Mouse (Mus musculus) E14TG2a.4 (cell line): ENCODE measurements around the gene Dusp14.

Experiments used
- H3K27me3 ChIP-seq: 2 replicates; pipeline ENCODE4 v1.6.1; 2014; ENCODE audit warnings: low read length, control low read depth; ENCODE audit not compliant: insufficient read depth
- H3K36me3 ChIP-seq: 2 replicates; pipeline ENCODE4 v1.6.1; 2014; ENCODE audit warnings: low read length, control low read depth; ENCODE audit not compliant: insufficient read depth
- H3K4me1 ChIP-seq: replicated peaks from 2 replicates; pipeline ENCODE4 v1.6.1; 2014; ENCODE audit warnings: low read depth, low read length, control low read depth
- H3K4me3 ChIP-seq: replicated peaks from 2 replicates; pipeline ENCODE4 v1.5.1; 2014; ENCODE audit warnings: mild to moderate bottlenecking, low read length
- H3K9me3 ChIP-seq: 2 replicates; pipeline ENCODE4 v1.6.1; 2014; ENCODE audit warnings: low read length, control low read depth
- CTCF ChIP-seq: conservative IDR thresholded peaks from 2 replicates; pipeline ENCODE4 v1.5.1; 2014; ENCODE audit warnings: low read length
- NANOG ChIP-seq: IDR thresholded peaks from 2 replicates; pipeline ENCODE4 v1.6.1; 2014; ENCODE audit warnings: borderline replicate concordance, low read length, mixed read lengths
- POU5F1 ChIP-seq: IDR thresholded peaks from 2 replicates; pipeline ENCODE4 v1.6.1; 2014; ENCODE audit warnings: low read length, borderline replicate concordance

Gene Dusp14

GRCm38 (mm10) chr11:84016810-84017508 lies 52.1 kb downstream of the Dusp14 start:
- no peaks in the 10 kb centered on the region for H3K27me3 ChIP-seq
- TF ChIP-seq CTCF, result no peak
- TF ChIP-seq POU5F1, result no peak
- no peak for TF ChIP-seq NANOG
- no peaks in the 10 kb centered on the region for H3K9me3 ChIP-seq
- peaks cover 41% of the 10 kb centered on the region for H3K36me3 ChIP-seq
- no peaks in the 10 kb centered on the region for H3K4me1 ChIP-seq
- H3K4me3 ChIP-seq, result no peak overlapping the region

GRCm38 (mm10) chr11:84016147-84016809 lies 52.8 kb downstream of the Dusp14 start:
- Histone ChIP-seq H3K36me3 (peaks cover 35% of the 10 kb centered on the region), H3K9me3 (no peaks in the 10 kb centered on the region), H3K4me3 (no peak overlapping the region), H3K27me3 (no peaks in the 10 kb centered on the region), H3K4me1 (peaks cover 6% of the 10 kb centered on the region)
- no peak for TF ChIP-seq POU5F1
- TF ChIP-seq CTCF, result no peak
- TF ChIP-seq NANOG, result no peak

- peaks cover 16% of the 10 kb centered on the region for H3K4me1 ChIP-seq
- no peak for TF ChIP-seq CTCF
- no peak for TF ChIP-seq POU5F1
- no peak for TF ChIP-seq NANOG
Measured at GRCm38 (mm10) chr11:84013105-84013504, 56.0 kb downstream of the Dusp14 start.

GRCm38 (mm10) chr11:84011576-84011975 lies 57.5 kb downstream of the Dusp14 start:
- Histone ChIP-seq H3K9me3 (no peaks in the 10 kb centered on the region), H3K27me3 (no peaks in the 10 kb centered on the region), H3K4me1 (peaks cover 16% of the 10 kb centered on the region), H3K36me3 (peaks cover 35% of the 10 kb centered on the region), H3K4me3 (no peak overlapping the region)
- TF ChIP-seq CTCF (no peak), NANOG (no peak), POU5F1 (no peak)

More at GRCm38 (mm10) chr11:84013105-84013504, 56.0 kb downstream of the Dusp14 start:
- Histone ChIP-seq H3K4me3 (no peak overlapping the region), H3K36me3 (peaks cover 33% of the 10 kb centered on the region), H3K9me3 (no peaks in the 10 kb centered on the region), H3K27me3 (no peaks in the 10 kb centered on the region)

- Histone ChIP-seq H3K4me1 (peaks cover 16% of the 10 kb centered on the region), H3K4me3 (no peak overlapping the region), H3K9me3 (no peaks in the 10 kb centered on the region), H3K36me3 (peaks cover 35% of the 10 kb centered on the region), H3K27me3 (no peaks in the 10 kb centered on the region)
- TF ChIP-seq CTCF, result no peak
- TF ChIP-seq POU5F1, result no peak
- no peak for TF ChIP-seq NANOG
Measured at GRCm38 (mm10) chr11:84011050-84011449, 58.0 kb downstream of the Dusp14 start.

- TF ChIP-seq POU5F1, result no peak
- peaks cover 35% of the 10 kb centered on the region for H3K36me3 ChIP-seq
- H3K4me1 ChIP-seq, result peaks cover 16% of the 10 kb centered on the region
Measured at GRCm38 (mm10) chr11:84010411-84010810, 58.6 kb downstream of the Dusp14 start.

GRCm38 (mm10) chr11:84009001-84009400 lies 60.1 kb downstream of the Dusp14 start:
- peaks cover 16% of the 10 kb centered on the region for H3K4me1 ChIP-seq
- H3K27me3 ChIP-seq, result no peaks in the 10 kb centered on the region
- peaks cover 39% of the 10 kb centered on the region for H3K36me3 ChIP-seq
- H3K4me3 ChIP-seq, result no peak overlapping the region
- no peaks in the 10 kb centered on the region for H3K9me3 ChIP-seq
- no peak for TF ChIP-seq POU5F1
- no peak; the same call in 1 of the 2 replicates for TF ChIP-seq CTCF
- no peak for TF ChIP-seq NANOG

More at GRCm38 (mm10) chr11:84010411-84010810, 58.6 kb downstream of the Dusp14 start:
- Histone ChIP-seq H3K4me3 (no peak overlapping the region), H3K27me3 (no peaks in the 10 kb centered on the region), H3K9me3 (no peaks in the 10 kb centered on the region)

GRCm38 (mm10) chr11:84003986-84004385 lies 65.1 kb downstream of the Dusp14 start:
- TF ChIP-seq POU5F1, result no peak
- TF ChIP-seq NANOG, result no peak
- TF ChIP-seq CTCF, result no peak
- H3K4me3 ChIP-seq, result no peak overlapping the region
- H3K27me3 ChIP-seq, result no peaks in the 10 kb centered on the region
- H3K9me3 ChIP-seq, result no peaks in the 10 kb centered on the region
- H3K36me3 ChIP-seq, result peaks cover 39% of the 10 kb centered on the region
- H3K4me1 ChIP-seq, result no peaks in the 10 kb centered on the region
